Mouse (Mus musculus): ENCODE results near the gene Prr12. TPM values are rescaled to one million over a fixed set of nuclear protein-coding genes. Genes with fewer than 3 reads are reported as not detected.

Gene Prr12
- polyA plus RNA-seq, 1 experiment, result 13.2 TPM

GRCm38 (mm10) chr7:45077829-45078228 lies 25.1 kb upstream of the Prr12 start:
- H3K4me3 ChIP-seq (ENCODE audit: low read depth, low read length), result no peak overlapping the region
- TF ChIP-seq POLR2A (IDR thresholded peaks at IDR 0.05; ENCODE audit: low read depth, low read length) (no peak), CTCF (IDR thresholded peaks at IDR 0.05; ENCODE audit: extremely low read depth, insufficient read length, insufficient replicate concordance, low read depth, low read length) (no peak)
- no peaks in the 10 kb centered on the region for H3K27me3 ChIP-seq (ENCODE audit: control insufficient read depth, insufficient read depth, low read length)
- H3K4me1 ChIP-seq (ENCODE audit: control insufficient read depth, insufficient read depth, insufficient read length, low read length), result peaks cover 2% of the 10 kb centered on the region; the same call in 1 of the 2 replicates
- no peak overlapping the region for H3K27ac ChIP-seq (ENCODE audit: insufficient read depth, low read depth, low read length)
- peaks cover 31% of the 10 kb centered on the region for H3K36me3 ChIP-seq (ENCODE audit: control insufficient read depth, insufficient read depth, low read length)
- WGBS, result 96% methylated on average over 2 of the region's 2 CpGs

GRCm38 (mm10) chr7:45077322-45077721 lies 24.6 kb upstream of the Prr12 start:
- H3K4me3 ChIP-seq (ENCODE audit: low read depth, low read length), result no peak overlapping the region
- H3K4me1 ChIP-seq (ENCODE audit: control insufficient read depth, insufficient read depth, insufficient read length, low read length), result no peaks in the 10 kb centered on the region; the same call in 1 of the 2 replicates
- TF ChIP-seq CTCF (IDR thresholded peaks at IDR 0.05; ENCODE audit: extremely low read depth, insufficient read length, insufficient replicate concordance, low read depth, low read length), result no peak
- no peak for TF ChIP-seq POLR2A (IDR thresholded peaks at IDR 0.05; ENCODE audit: low read depth, low read length)
- peaks cover 31% of the 10 kb centered on the region for H3K36me3 ChIP-seq (ENCODE audit: control insufficient read depth, insufficient read depth, low read length)
- WGBS, result 95% methylated on average over 14 of the region's 14 CpGs
- H3K27ac ChIP-seq (ENCODE audit: insufficient read depth, low read depth, low read length), result no peak overlapping the region
- H3K27me3 ChIP-seq (ENCODE audit: control insufficient read depth, insufficient read depth, low read length), result no peaks in the 10 kb centered on the region

DNA sequence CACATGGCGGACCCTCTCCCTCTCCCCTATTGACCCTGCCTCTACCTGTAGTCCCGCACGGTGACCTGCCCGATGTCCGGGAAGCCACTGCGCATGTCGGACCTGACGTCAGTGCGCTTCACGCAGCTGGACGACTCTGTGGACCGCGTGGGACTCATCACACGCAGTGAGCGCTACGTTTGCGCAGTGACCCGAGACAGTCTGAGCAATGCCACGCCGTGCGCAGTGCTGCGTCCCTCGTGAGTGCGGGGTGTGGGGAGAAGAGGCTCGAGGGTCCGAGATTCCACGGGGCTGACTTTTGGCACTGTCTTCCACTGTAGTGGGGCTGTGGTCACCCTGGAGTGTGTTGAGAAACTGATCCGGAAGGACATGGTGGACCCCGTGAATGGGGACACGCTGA lies 23.8 kb upstream of the Prr12 start:
- 92% methylated on average over 30 of the region's 30 CpGs for WGBS
- TF ChIP-seq POLR2A (IDR thresholded peaks at IDR 0.05; ENCODE audit: low read depth, low read length) (no peak), CTCF (IDR thresholded peaks at IDR 0.05; ENCODE audit: extremely low read depth, insufficient read length, insufficient replicate concordance, low read depth, low read length) (no peak)
- Histone ChIP-seq H3K4me3 (ENCODE audit: low read depth, low read length) (no peak overlapping the region), H3K27me3 (ENCODE audit: control insufficient read depth, insufficient read depth, low read length) (no peaks in the 10 kb centered on the region), H3K36me3 (ENCODE audit: control insufficient read depth, insufficient read depth, low read length) (peaks cover 31% of the 10 kb centered on the region), H3K4me1 (ENCODE audit: control insufficient read depth, insufficient read depth, insufficient read length, low read length) (no peaks in the 10 kb centered on the region; the same call in 1 of the 2 replicates), H3K27ac (ENCODE audit: insufficient read depth, low read depth, low read length) (no peak overlapping the region)

- WGBS, result 76% methylated on average over 4 of the region's 4 CpGs
- no peak for TF ChIP-seq POLR2A (IDR thresholded peaks at IDR 0.05; ENCODE audit: low read depth, low read length)
- TF ChIP-seq CTCF (IDR thresholded peaks at IDR 0.05; ENCODE audit: extremely low read depth, insufficient read length, insufficient replicate concordance, low read depth, low read length), result no peak
- no peak overlapping the region for H3K27ac ChIP-seq (ENCODE audit: insufficient read depth, low read depth, low read length)
- peaks cover 31% of the 10 kb centered on the region for H3K36me3 ChIP-seq (ENCODE audit: control insufficient read depth, insufficient read depth, low read length)
- H3K27me3 ChIP-seq (ENCODE audit: control insufficient read depth, insufficient read depth, low read length), result no peaks in the 10 kb centered on the region
- no peak overlapping the region for H3K4me3 ChIP-seq (ENCODE audit: low read depth, low read length)
- H3K4me1 ChIP-seq (ENCODE audit: control insufficient read depth, insufficient read depth, insufficient read length, low read length), result no peaks in the 10 kb centered on the region; the same call in 1 of the 2 replicates
These were observed 22.7 kb upstream of the Prr12 start for GRCm38 (mm10) chr7:45075405-45075804.

DNA sequence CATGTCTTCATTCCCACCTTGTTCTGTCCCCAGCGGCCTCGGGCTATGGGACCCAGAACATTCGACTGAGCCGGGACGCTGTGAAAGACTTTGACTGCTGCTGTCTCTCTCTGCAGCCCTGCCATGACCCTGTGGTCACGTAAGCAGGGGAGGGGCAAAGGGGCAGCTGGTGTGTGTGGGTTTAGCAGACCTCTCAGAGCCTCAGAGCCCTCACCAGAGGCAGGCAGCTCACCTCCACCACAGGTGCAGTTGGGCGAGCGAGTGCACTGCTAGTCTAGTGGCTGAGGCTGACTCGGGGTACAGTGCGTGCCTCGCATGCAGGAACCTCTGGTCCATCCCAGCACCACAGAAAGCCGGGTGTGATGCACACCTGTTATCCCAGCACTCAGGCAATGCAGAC lies 21.3 kb upstream of the Prr12 start:
- TF ChIP-seq CTCF (IDR thresholded peaks at IDR 0.05; ENCODE audit: extremely low read depth, insufficient read length, insufficient replicate concordance, low read depth, low read length) (no peak), POLR2A (IDR thresholded peaks at IDR 0.05; ENCODE audit: low read depth, low read length) (no peak)
- Histone ChIP-seq H3K4me1 (ENCODE audit: control insufficient read depth, insufficient read depth, insufficient read length, low read length) (no peaks in the 10 kb centered on the region; the same call in 1 of the 2 replicates), H3K27me3 (ENCODE audit: control insufficient read depth, insufficient read depth, low read length) (no peaks in the 10 kb centered on the region), H3K36me3 (ENCODE audit: control insufficient read depth, insufficient read depth, low read length) (peaks cover 31% of the 10 kb centered on the region), H3K27ac (ENCODE audit: insufficient read depth, low read depth, low read length) (no peak overlapping the region), H3K4me3 (ENCODE audit: low read depth, low read length) (no peak overlapping the region)
- WGBS, result 88% methylated on average over 12 of the region's 12 CpGs

- 78% methylated on average over 7 of the region's 7 CpGs for WGBS
- no peak overlapping the region for H3K4me3 ChIP-seq (ENCODE audit: low read depth, low read length)
- no peak overlapping the region for H3K27ac ChIP-seq (ENCODE audit: insufficient read depth, low read depth, low read length)
- H3K27me3 ChIP-seq (ENCODE audit: control insufficient read depth, insufficient read depth, low read length), result no peaks in the 10 kb centered on the region
- H3K4me1 ChIP-seq (ENCODE audit: control insufficient read depth, insufficient read depth, insufficient read length, low read length), result no peaks in the 10 kb centered on the region; the same call in 1 of the 2 replicates
- TF ChIP-seq CTCF (IDR thresholded peaks at IDR 0.05; ENCODE audit: extremely low read depth, insufficient read length, insufficient replicate concordance, low read depth, low read length), result no peak
- TF ChIP-seq POLR2A (IDR thresholded peaks at IDR 0.05; ENCODE audit: low read depth, low read length), result no peak
- H3K36me3 ChIP-seq (ENCODE audit: control insufficient read depth, insufficient read depth, low read length), result peaks cover 31% of the 10 kb centered on the region
These were observed 20.6 kb upstream of the Prr12 start for GRCm38 (mm10) chr7:45073171-45073707.

DNA sequence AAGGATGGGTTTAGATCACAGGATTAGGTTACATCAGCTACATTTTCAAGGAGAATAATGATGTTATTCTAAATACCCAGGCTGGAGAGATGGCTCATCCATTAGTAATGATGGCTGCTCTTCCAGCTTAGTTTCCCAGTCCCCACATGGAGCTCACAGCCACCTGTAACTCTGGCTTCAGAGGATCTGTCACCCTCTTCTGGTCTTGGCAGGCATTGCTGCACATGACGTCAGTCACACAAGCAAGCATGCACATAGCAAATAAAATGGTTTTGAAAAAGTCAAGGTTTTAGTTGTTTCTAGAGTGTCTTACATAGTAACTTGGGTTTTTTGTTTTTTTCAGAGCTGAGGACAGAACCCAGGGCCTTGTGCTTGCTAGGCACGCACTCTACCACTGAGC lies 19.5 kb upstream of the Prr12 start:
- 86% methylated on average over 2 of the region's 2 CpGs for WGBS
- Histone ChIP-seq H3K27me3 (ENCODE audit: control insufficient read depth, insufficient read depth, low read length) (no peaks in the 10 kb centered on the region), H3K4me1 (ENCODE audit: control insufficient read depth, insufficient read depth, insufficient read length, low read length) (no peaks in the 10 kb centered on the region; the same call in 1 of the 2 replicates)

More for the DNA sequence above, 19.5 kb upstream of the Prr12 start:
- Histone ChIP-seq H3K4me3 (ENCODE audit: low read depth, low read length) (no peak overlapping the region), H3K36me3 (ENCODE audit: control insufficient read depth, insufficient read depth, low read length) (peaks cover 25% of the 10 kb centered on the region), H3K27ac (ENCODE audit: insufficient read depth, low read depth, low read length) (no peak overlapping the region)
- TF ChIP-seq POLR2A (IDR thresholded peaks at IDR 0.05; ENCODE audit: low read depth, low read length), result no peak
- peak; percentile 29; the same call in 1 of the 2 replicates for TF ChIP-seq CTCF (IDR thresholded peaks at IDR 0.05; ENCODE audit: extremely low read depth, insufficient read length, insufficient replicate concordance, low read depth, low read length)
